Mouse (Mus musculus) MEL (cell line): ENCODE data around the gene Aff2.

Source experiments
- CTCF ChIP-seq, 3 experiments: IDR thresholded peaks in 2 of 3; conservative IDR thresholded peaks in 1 of 3; 2 replicates each; pipeline ENCODE4 v1.5.1; 2011 to 2012; ENCODE audit warnings: low read length in 3 of 3, low read depth in 2 of 3, mild to moderate bottlenecking in 2 of 3, improper control_type of control experiment in 1 of 3, inconsistent platforms in 1 of 3, mixed read lengths in 1 of 3, moderate library complexity in 1 of 3; ENCODE audit not compliant: control insufficient read depth in 1 of 3, insufficient read depth in 1 of 3, poor library complexity in 1 of 3, severe bottlenecking in 1 of 3
- ELF1 ChIP-seq: IDR thresholded peaks from 2 replicates; pipeline ENCODE4 v1.6.1; 2014; ENCODE audit warnings: low read depth, mild to moderate bottlenecking, inconsistent platforms, low read length, improper control_type of control experiment, moderate library complexity
- EP300 ChIP-seq, 2 experiments: IDR thresholded peaks; 2 replicates each; pipeline ENCODE4 v1.6.1; 2011; ENCODE audit warnings: improper control_type of control experiment in 2 of 2, low read length in 2 of 2, low read depth in 1 of 2, mild to moderate bottlenecking in 1 of 2
- POLR2A ChIP-seq, 2 experiments: IDR thresholded peaks; 2 replicates each; pipeline ENCODE4 v1.6.1; 2011 to 2012; ENCODE audit warnings: low read length in 2 of 2, mild to moderate bottlenecking in 2 of 2, control low read depth in 1 of 2, improper control_type of control experiment in 1 of 2, low read depth in 1 of 2, moderate library complexity in 1 of 2; ENCODE audit not compliant: control insufficient read depth in 1 of 2, insufficient read depth in 1 of 2, poor library complexity in 1 of 2
- RAD21 ChIP-seq: IDR thresholded peaks from 2 replicates; pipeline ENCODE4 v1.6.1; 2011; ENCODE audit warnings: mild to moderate bottlenecking, low read depth, low read length, improper control_type of control experiment
- TCF12 ChIP-seq: IDR thresholded peaks from 2 replicates; pipeline ENCODE4 v1.6.1; 2014; ENCODE audit warnings: low read depth, mild to moderate bottlenecking, inconsistent platforms, low read length, improper control_type of control experiment, moderate library complexity

GRCm38 (mm10) chrX:69337296-69337695 is 22.8 kb upstream of the Aff2 start:
- no peak for TF ChIP-seq ELF1
- no peak for TF ChIP-seq CTCF (IDR thresholded peaks at IDR 0.05 in 2 of 3, conservative IDR thresholded peaks at IDR 0.05 in 1 of 3; ENCODE audit: control insufficient read depth in 1 of 3, insufficient read depth in 1 of 3, low read depth in 2 of 3, low read length in 3 of 3, poor library complexity in 1 of 3, severe bottlenecking in 1 of 3)
- no peak for TF ChIP-seq POLR2A (IDR thresholded peaks at IDR 0.05; ENCODE audit: control insufficient read depth in 1 of 2, insufficient read depth in 1 of 2, low read depth in 1 of 2, low read length in 2 of 2, poor library complexity in 1 of 2)
- TF ChIP-seq RAD21 = no peak
- TF ChIP-seq EP300 (IDR thresholded peaks at IDR 0.05; ENCODE audit: low read depth in 1 of 2, low read length in 2 of 2) = no peak
- no peak for TF ChIP-seq TCF12
